ENCODE assay signal across 9 mouse cellular contexts in the genomic region with DNA sequence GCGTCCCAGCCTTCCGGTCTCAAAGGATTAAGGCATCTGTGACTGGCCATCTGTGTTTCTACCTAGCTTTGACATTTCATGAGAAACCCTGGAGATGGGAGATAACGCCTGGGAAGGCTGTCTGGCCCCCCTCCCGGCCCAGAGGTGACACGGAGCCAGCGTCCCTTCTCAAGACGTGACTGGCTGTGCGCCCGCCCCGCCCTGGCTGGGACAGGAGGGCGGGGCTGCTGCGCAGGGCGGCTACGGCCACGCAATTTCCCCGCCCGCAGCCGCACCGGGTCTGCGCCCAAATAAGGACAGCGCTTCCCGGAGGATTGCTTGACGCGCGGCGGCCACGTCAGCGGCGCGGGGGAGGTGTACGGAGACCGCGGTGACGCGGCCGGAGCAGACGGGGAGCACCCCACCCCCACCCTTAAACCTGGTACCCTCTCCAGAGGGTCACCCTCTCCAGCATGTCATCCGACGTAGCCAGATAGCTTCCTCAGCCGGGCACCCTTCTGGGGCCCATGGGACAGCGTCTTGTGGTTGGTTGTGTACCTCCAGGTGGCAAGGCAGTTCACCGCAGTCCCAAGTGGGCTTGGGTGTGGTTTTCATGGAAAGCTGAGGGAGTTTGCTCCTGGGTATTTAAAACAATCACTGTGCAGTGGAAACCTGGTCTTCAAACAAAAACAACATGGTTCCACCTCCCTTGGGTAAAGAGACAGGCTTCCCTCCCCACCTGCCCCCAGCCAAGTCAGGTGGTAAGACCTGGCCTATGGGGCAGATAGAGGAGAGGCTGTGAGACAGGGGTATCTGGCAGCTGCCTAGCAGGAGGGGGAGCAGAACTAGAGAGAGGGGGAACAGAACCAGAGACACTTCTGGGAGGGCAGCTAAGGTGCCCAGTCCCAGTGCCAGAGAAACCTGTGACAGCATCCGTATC. TPM values are rescaled to one million over a fixed set of nuclear protein-coding genes. Genes with fewer than 3 reads are reported as not detected.
DNase-seq lines count a peak whose midpoint lies in the region; ATAC-seq and TF ChIP-seq lines count a peak whose summit lies in the region.
"Had no signal": no experiment of that assay in that cellular context is flagged by ENCODE, and none has a peak within 500 bp of the region (broad histone marks: within the 10 kb centered on the region; RNA-seq: fewer than 3 reads in every experiment).

No protein-coding gene starts in this region.

- H3K4me2 ChIP-seq in forebrain, embryonic 13.5 days = peak overlapping the region; percentile 83
- H3K4me2 ChIP-seq in liver, postnatal 0 days (ENCODE audit: low read depth, low read length) = peak overlapping the region; percentile 78
- H3K4me2 ChIP-seq in neural tube, embryonic 13.5 days = peak overlapping the region; percentile 81

- H3K4me1 ChIP-seq in E14TG2a.4 (replicated peaks; ENCODE audit: low read depth, low read length) = peaks cover 60% of the 10 kb centered on the region
- H3K4me1 ChIP-seq in forebrain, embryonic 13.5 days = peaks cover 59% of the 10 kb centered on the region
- peaks cover 67% of the 10 kb centered on the region for H3K4me1 ChIP-seq in liver, postnatal 0 days (ENCODE audit: insufficient read depth)
- peaks cover 60% of the 10 kb centered on the region for H3K4me1 ChIP-seq in neural tube, embryonic 13.5 days (replicated peaks)

- H3K9ac ChIP-seq in forebrain, embryonic 13.5 days = peak overlapping the region; percentile 72
- H3K9ac ChIP-seq in liver, postnatal 0 days (replicated peaks) = peak overlapping the region; percentile 60
- H3K9ac ChIP-seq in neural tube, embryonic 13.5 days = peak overlapping the region; percentile 72

- H3K27me3 ChIP-seq in E14TG2a.4 (ENCODE audit: insufficient read depth, low read length) = peaks cover 54% of the 10 kb centered on the region
- H3K27me3 ChIP-seq in forebrain, embryonic 13.5 days = no peaks in the 10 kb centered on the region; the same call in 1 of the 2 replicates
- H3K27me3 ChIP-seq in liver, postnatal 0 days (ENCODE audit: insufficient read depth, low read length) = no peaks in the 10 kb centered on the region
- H3K27me3 ChIP-seq in neural tube, embryonic 13.5 days = no peaks in the 10 kb centered on the region

- ATAC-seq in forebrain, embryonic 13.5 days = peak; percentile 65
- ATAC-seq in liver, postnatal 0 days = peak; percentile 95
- peak; percentile 72 for ATAC-seq in neural tube, embryonic 13.5 days (ENCODE audit: low read depth)

- TF ChIP-seq EP300 in liver, postnatal 0 days (IDR thresholded peaks at IDR 0.05; ENCODE audit: low read depth) = peak; percentile 88

- DNase-seq in c-Kit-positive CD71-positive TER-119-positive erythroid progenitor cells, embryonic 14.5 days (ENCODE audit: low spot score) = peak; percentile 95
- peak; percentile 95 to 96 for DNase-seq in heart, postnatal 10 days
- peak; percentile 89 for DNase-seq in layer of hippocampus, adult 11-12 months (ENCODE audit: low spot score)
- DNase-seq in liver, postnatal 0 days = peak; percentile 95
- peak; percentile 81 for DNase-seq in telencephalon, adult 2 months (ENCODE audit: low read depth, low spot score)

- intact Hi-C loops in heart, postnatal 10 days (cut with DNase I) = loop anchor here (1.0 kb wide), 1 partner anchor 14 kb away; a partner anchor contains a TSS

- 2% methylated on average over 43 of the region's 43 CpGs for WGBS in forebrain, embryonic 13.5 days
- 2% methylated on average over 42 of the region's 43 CpGs for WGBS in liver, postnatal 0 days (ENCODE audit: insufficient replicate concordance)
- 2% methylated on average over 43 of the region's 43 CpGs for WGBS in neural tube, embryonic 13.5 days

- TF ChIP-seq CTCF in E14TG2a.4 (conservative IDR thresholded peaks at IDR 0.05; ENCODE audit: low read length) = no peak
- TF ChIP-seq CTCF in liver, postnatal 0 days (IDR thresholded peaks at IDR 0.05; ENCODE audit: low read depth) = 0 out of 2 replicates have a peak, but pooled peaks have one; percentile 6

- H3K4me3 ChIP-seq in E14TG2a.4 (replicated peaks; ENCODE audit: low read length) = peak overlapping the region; percentile 77
- H3K4me3 ChIP-seq in forebrain, embryonic 13.5 days = peak overlapping the region; percentile 45
- peak overlapping the region; percentile 42 for H3K4me3 ChIP-seq in liver, postnatal 0 days (ENCODE audit: low read depth, low read length)
- peak overlapping the region; percentile 45 for H3K4me3 ChIP-seq in neural tube, embryonic 13.5 days

- H3K27ac ChIP-seq in forebrain, embryonic 13.5 days = peak overlapping the region; percentile 78
- peak overlapping the region; percentile 96 for H3K27ac ChIP-seq in liver, postnatal 0 days (ENCODE audit: low read depth)
- H3K27ac ChIP-seq in neural tube, embryonic 13.5 days (replicated peaks) = peak overlapping the region; percentile 81

- H3K36me3 ChIP-seq in E14TG2a.4 (ENCODE audit: insufficient read depth, low read length) = no peaks in the 10 kb centered on the region
- no peaks in the 10 kb centered on the region for H3K36me3 ChIP-seq in forebrain, embryonic 13.5 days (ENCODE audit: poor library complexity, severe bottlenecking)
- no peaks in the 10 kb centered on the region for H3K36me3 ChIP-seq in liver, postnatal 0 days (replicated peaks; ENCODE audit: insufficient read depth, low read length)
- no peaks in the 10 kb centered on the region for H3K36me3 ChIP-seq in neural tube, embryonic 13.5 days

- H3K9me3 ChIP-seq in E14TG2a.4 (ENCODE audit: low read length) = no peaks in the 10 kb centered on the region
- no peaks in the 10 kb centered on the region for H3K9me3 ChIP-seq in forebrain, embryonic 13.5 days (replicated peaks)
- H3K9me3 ChIP-seq in liver, postnatal 0 days (ENCODE audit: low read length) = no peaks in the 10 kb centered on the region
- H3K9me3 ChIP-seq in neural tube, embryonic 13.5 days = no peaks in the 10 kb centered on the region

RNA-seq across cellular contexts. Expression of a gene that starts 14.2 kb away (rescaled TPM):
- polyA plus RNA-seq in forebrain, embryonic 13.5 days (2015; fragmentation: Nextera tagmentation; extraction: Ambion mirVana) = 122 and 129 TPM in 2 replicates
- 10 to 100 TPM; 30.3 to 32.9 TPM for total RNA-seq in heart, postnatal 10 days (2021)
- polyA plus RNA-seq in liver, postnatal 0 days (2015; fragmentation: Nextera tagmentation; extraction: Ambion mirVana) = 60.1 and 62.6 TPM in 2 replicates
- 49.0 and 55.3 TPM in 2 replicates for polyA plus RNA-seq in neural tube, embryonic 13.5 days (2015; fragmentation: Nextera tagmentation; extraction: Ambion mirVana)

RNA-seq across cellular contexts. Expression of a gene that starts 17.9 kb away (rescaled TPM):
- 0.17 TPM in 1 of 2 replicates, not detected in the other for polyA plus RNA-seq in forebrain, embryonic 13.5 days (2015; fragmentation: Nextera tagmentation; extraction: Ambion mirVana)
- total RNA-seq in heart, postnatal 10 days (2021) = not detected
- polyA plus RNA-seq in liver, postnatal 0 days (2015; fragmentation: Nextera tagmentation; extraction: Ambion mirVana) = 0.26 TPM in 2 replicates
- polyA plus RNA-seq in neural tube, embryonic 13.5 days (2015; fragmentation: Nextera tagmentation; extraction: Ambion mirVana) = 0.45 and 0.81 TPM in 2 replicates
- polyA plus RNA-seq: large intestine, adult 2 months had no signal

RNA-seq across cellular contexts. Expression of a gene that starts 56.1 kb away (rescaled TPM):
- polyA plus RNA-seq in forebrain, embryonic 13.5 days (2015; fragmentation: Nextera tagmentation; extraction: Ambion mirVana) = 1.2 and 1.6 TPM in 2 replicates
- total RNA-seq in heart, postnatal 10 days (2021) = 10 to 100 TPM; 18.1 to 25.8 TPM
- polyA plus RNA-seq in liver, postnatal 0 days (2015; fragmentation: Nextera tagmentation; extraction: Ambion mirVana) = 1.6 TPM in 2 replicates
- polyA plus RNA-seq in neural tube, embryonic 13.5 days (2015; fragmentation: Nextera tagmentation; extraction: Ambion mirVana) = 11.1 and 14.9 TPM in 2 replicates

Comparison
In these comparisons a context has a peak if more than half of its experiments do, and no peak if none do; other contexts are left out.
1. Peak in every context shown above with its lines: DNase-seq, ATAC-seq, H3K4me3 ChIP-seq and H3K27ac ChIP-seq.